Mouse (Mus musculus) gastrocnemius, postnatal 25 days (tissue): ENCODE measurements around the gene Tgfbr2. TPM values are rescaled to one million over a fixed set of nuclear protein-coding genes. Genes with fewer than 3 reads are reported as not detected.
A peak's percentile ranks its signal among the peaks of the same experiment; 100 is the strongest.

Experiments
- DNase-seq: peaks from one replicate; pipeline ENCODE4 v3.0.0; 2022
- long read RNA-seq, 2 experiments: library from polyadenylated mRNA; stranded (forward); transcript quantifications; one replicate each; pipeline ENCODE4 v2.0.0; 2021
- total RNA-seq, 2 experiments: library from RNA; stranded (reverse); gene quantifications; 1 replicate in 1 of 2; 2 replicates in 1 of 2; pipeline ENCODE4 v1.2.3; 2021

The Tgfbr2 gene
- total RNA-seq: 10 to 100 TPM; 18.8 to 20.3 TPM
- long read RNA-seq, experiment 1, full-length matches to known transcripts: 1 of 5 reads
- long read RNA-seq, experiment 1, partial matches to known transcripts: 0 of 5 reads
- long read RNA-seq, experiment 1, other reads (novel, unspliced or antisense): 4 of 5 reads
- long read RNA-seq, experiment 2, full-length matches to known transcripts: 7 of 10 reads
- long read RNA-seq, experiment 2, partial matches to known transcripts: 1 of 10 reads
- long read RNA-seq, experiment 2, other reads (novel, unspliced or antisense): 2 of 10 reads

GRCm38 (mm10) chr9:116174481-116175461 is at the start of gene Tgfbr2:
Gene Tgfbr2 (minus strand): TSS chr9:116175360.
- DNase-seq: peak; percentile 88

GRCm38 (mm10) chr9:116223368-116223767 is 48.2 kb upstream of the Tgfbr2 start:
- no peak for DNase-seq

DNA sequence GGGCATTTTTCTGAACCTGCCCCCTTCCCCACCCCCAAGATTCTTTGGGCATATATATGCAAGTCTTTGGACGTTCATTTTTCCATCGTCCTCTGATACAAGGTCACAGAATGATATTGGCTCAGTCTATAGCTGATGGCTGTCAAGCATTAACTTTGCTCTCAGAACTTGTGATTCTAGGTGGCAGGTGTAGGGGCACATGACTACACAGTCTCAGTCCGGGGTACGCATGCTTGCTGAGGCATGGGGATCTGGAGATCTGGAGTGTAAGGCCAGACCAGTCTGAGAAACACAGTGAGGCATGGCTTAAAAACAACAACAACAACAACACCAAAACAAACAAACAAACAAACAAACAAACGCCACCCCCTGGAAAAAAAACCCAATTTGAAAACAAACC is 47.5 kb upstream of the Tgfbr2 start:
- no peak for DNase-seq

- DNase-seq: no peak
These were observed 46.8 kb upstream of the Tgfbr2 start for GRCm38 (mm10) chr9:116222000-116222399.

DNA sequence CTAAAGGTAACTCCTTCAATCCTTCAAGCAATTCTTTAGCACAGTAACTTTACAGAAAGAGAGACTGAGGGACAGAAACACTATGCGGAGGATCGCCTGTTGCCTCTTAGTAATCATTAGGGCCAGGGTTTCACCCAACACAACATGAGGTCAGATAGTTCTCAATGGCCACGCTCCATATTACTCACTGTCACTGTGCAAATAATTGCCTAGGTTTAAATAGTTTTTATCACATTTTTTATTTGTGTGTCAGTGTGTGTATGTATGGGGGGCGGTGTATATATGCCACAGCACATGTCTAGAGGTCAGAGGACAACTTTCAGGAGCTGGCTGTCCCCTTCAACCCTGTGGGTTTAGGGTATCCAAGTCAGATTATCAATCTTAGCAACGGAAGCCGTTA is 46.4 kb upstream of the Tgfbr2 start:
- no peak for DNase-seq

GRCm38 (mm10) chr9:116220616-116221015 is 45.5 kb upstream of the Tgfbr2 start:
- DNase-seq: no peak

- DNase-seq: no peak
These were observed 45.0 kb upstream of the Tgfbr2 start for GRCm38 (mm10) chr9:116220159-116220515.

DNA sequence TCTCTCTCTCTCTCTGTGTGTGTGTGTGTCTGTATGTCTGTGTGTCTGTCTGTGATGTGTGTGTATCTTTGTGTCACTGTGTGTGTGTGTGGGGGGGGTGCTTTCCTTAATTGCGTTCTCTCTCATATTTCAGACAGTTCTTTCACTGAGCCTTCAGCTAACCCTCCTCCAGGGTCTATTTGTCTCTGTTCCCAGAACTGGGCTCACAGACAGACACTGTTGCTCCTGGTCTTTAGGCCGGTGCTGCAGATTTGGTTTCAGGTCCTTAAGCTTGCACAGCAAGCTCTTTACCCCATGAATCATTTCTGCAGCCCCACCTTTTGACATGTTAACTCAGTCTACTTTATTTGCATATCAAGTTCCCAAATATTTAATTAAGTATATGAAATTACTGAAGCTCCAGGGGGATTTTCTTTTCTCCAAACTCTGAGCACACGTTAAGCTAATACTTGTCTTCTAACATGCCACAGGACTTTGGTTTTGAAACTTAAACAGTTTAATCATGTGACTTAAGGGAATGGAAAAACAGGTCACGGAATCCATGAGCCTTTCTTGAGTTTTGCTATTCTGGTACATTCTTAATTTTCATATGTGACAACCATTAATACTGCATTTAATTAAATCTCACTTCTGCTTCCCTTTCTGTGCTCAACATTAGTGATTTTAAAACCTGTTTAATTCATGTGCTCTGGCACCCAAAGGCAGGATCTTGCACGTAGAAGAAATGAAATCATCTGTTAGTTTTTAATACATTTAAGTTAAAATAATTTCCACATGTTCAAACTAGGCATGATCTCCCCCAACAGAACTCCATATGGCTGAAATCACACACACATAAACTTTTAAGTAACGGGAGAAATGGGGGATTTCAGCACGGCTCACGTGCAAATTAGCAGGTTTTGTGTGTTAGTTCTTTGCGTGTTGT is 44.3 kb upstream of the Tgfbr2 start:
- DNase-seq: no peak

- DNase-seq: peak; percentile 46
These were observed 43.6 kb upstream of the Tgfbr2 start for GRCm38 (mm10) chr9:116218780-116219179.

DNA sequence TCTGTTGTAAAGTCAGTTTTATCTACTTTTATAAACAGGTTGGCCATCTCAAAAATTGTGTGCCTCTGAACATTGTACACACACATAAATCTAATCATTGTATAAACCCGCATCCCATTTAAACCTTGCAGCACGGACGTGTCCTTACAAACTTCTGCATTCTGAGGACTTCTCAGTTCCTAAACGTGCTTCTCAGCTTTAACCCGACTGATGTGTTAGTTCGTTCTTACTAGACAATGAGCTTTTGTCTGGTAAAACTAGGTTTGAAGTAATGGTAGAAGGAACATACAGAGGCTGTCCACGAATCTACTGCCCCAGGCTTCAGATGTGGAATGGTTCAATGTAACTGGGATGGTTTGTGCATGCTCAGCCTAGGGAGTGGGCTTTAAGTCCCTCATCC is 41.9 kb upstream of the Tgfbr2 start:
- DNase-seq: no peak

DNA sequence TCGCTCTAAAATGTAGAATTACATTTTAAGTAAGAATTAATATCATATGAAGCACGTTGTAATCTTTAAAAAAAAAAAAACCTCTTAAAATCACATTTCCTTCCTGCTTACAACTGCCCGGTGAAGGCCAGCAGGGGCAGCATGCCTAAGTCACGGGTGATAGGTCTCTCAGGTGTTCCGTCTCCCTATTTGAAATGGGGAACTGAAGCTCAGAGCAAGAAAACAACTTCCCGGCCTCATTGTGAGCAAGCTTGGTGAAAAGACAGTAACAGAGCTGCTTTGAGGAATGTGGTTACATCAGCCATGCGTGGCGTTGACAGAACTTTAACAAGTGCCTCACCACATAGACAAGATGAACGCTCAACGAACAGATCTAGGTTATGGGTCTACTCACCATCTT is 41.5 kb upstream of the Tgfbr2 start:
- DNase-seq: no peak

GRCm38 (mm10) chr9:116214296-116214695 is 39.1 kb upstream of the Tgfbr2 start:
- DNase-seq: no peak

GRCm38 (mm10) chr9:116212915-116213619 is 37.9 kb upstream of the Tgfbr2 start:
- no peak for DNase-seq

- no peak for DNase-seq
These were observed 36.9 kb upstream of the Tgfbr2 start for GRCm38 (mm10) chr9:116212069-116212468.

DNA sequence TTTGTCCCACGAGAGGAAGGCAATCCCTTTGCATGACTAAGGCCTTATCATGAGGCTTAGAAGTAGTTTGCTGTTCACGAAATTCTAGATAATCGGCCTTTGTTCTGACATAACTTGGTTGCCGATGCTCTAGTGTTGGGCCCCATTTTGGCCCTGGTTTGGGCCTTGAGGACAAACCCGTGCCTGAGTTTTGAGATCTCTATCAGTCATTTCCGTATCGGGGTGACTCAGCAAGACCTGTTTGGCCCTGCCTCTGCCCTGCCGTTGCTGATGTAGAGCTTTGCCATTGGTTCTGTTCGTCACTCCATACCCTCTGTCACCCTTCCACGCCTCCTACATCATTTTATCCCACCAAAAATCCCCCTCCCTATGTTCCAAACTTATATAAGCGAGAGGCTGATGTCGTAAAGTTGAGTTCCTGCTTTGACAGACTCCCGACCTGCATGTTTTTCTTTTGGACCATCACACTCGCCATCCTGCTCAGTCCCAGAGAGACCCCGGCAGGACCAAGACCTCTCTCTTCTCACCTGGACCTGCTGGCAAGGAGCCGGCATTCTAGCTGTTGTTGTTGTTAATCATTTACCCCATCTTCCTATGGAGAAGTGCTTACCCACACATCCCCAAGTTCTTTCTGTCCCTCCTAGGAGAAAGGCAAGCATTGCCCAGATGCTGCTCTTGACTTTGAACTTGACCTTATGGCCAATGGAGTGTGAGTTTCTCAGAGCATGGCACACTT is 33.2 kb upstream of the Tgfbr2 start:
- no peak for DNase-seq

- DNase-seq: no peak
These were observed 31.7 kb upstream of the Tgfbr2 start for GRCm38 (mm10) chr9:116206901-116207300.

- DNase-seq: no peak
These were observed 28.5 kb upstream of the Tgfbr2 start for GRCm38 (mm10) chr9:116203675-116204074.

DNA sequence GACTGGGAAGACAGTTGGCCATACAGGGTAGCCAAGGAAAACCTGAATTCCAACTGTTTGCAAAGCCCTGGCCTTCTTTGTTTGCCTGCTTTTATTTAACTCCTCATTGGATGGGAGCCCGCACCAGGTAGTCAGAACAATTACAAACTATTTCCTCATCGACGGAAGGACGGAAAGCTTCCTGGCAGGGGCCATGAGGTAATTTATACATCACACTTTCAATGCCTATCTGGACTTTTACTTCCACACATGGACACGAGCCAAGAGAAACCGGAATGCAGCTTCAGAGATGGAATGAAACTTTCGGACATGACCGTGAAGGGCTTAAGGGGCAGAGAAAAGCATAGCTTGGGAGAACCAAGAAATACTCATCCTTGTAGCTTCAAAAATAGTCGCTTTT is 24.0 kb upstream of the Tgfbr2 start:
- DNase-seq: no peak

DNA sequence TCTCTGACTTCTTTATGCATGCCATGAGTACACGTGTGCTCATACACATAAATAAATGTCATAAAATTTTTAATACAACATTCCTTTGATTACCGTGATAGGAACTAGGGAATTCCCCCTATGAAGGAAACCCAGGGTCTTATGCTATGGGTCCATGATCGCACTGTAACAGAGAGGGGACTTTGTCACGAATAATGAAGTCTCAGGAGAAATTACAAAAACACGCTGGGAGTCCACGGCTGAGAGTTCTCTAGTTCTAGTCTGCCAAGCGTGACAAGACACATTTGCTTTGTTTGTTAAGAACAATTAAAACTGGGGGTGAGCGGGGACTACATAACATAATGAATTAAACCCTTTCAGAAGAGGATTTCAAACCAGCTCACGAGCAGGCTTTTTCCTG is 23.3 kb upstream of the Tgfbr2 start:
- DNase-seq: no peak

DNA sequence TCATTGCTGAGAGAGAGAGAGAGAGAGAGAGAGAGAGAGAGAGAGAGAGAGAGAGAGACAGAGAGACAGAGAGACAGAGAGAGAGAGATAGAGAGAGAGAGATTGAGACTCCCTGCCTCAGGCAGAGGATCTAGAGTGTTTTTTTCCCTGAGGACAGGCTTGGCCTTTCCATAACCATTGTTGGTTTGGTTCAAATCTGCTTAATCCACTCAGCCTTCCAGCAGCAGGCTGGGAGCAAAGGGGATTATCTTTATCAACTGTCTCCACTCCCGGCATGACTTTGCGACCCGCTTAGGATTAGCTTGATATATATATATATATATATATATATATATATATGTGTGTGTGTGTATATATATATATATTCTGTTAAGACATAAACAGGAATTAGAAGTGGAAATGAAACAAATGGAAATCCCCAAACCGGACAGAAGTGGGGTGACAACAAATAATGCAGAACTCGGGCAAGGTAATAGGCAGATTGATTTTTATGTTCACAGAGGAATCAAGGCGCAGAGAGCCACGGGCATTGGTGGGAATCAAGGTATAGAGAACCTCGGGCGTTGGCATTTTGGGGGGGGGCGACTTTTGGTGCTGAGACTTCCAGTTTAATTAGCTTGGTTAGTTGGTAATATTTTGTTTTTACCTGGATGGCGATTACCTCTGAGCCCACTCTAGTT is 22.5 kb upstream of the Tgfbr2 start:
- DNase-seq: no peak
